Mouse (Mus musculus) lung, embryonic 14.5 days (tissue): Measurements from ENCODE around the gene Setd3. TPM values are rescaled to one million over a fixed set of nuclear protein-coding genes. Genes with fewer than 3 reads are reported as not detected.

Experiments
- ATAC-seq: fragments of 200-750 bp; cut with Nextera tagmentation; 2 replicates; pipeline ENCODE4 v1.8.0; 2017; ENCODE audit warnings: mild to moderate bottlenecking, moderate TSS enrichment, moderate library complexity; ENCODE audit not compliant: insufficient read depth
- DNase-seq: peaks from one replicate; pipeline ENCODE4 v3.0.0-alpha.2; 2015
- H3K27ac ChIP-seq: fragments of 300-500 bp; sonication (generic); 2 replicates; pipeline ENCODE4 v1.5.1; 2014; ENCODE audit warnings: low read depth, mild to moderate bottlenecking, moderate library complexity
- H3K27me3 ChIP-seq: fragments of 300-500 bp; sonication (generic); 2 replicates; pipeline ENCODE4 v1.6.1; 2014; ENCODE audit warnings: low read length, control low read depth; ENCODE audit not compliant: insufficient read depth
- H3K36me3 ChIP-seq: fragments of 300-500 bp; sonication (generic); 2 replicates; pipeline ENCODE4 v1.6.1; 2014; ENCODE audit warnings: control low read depth; ENCODE audit not compliant: insufficient read depth
- H3K4me1 ChIP-seq: fragments of 300-500 bp; sonication (generic); 2 replicates; pipeline ENCODE4 v1.6.1; 2014; ENCODE audit warnings: antibody characterized with exemption, control low read depth; ENCODE audit not compliant: insufficient read depth
- H3K4me2 ChIP-seq: fragments of 300-500 bp; sonication (generic); 2 replicates; pipeline ENCODE4 v1.6.1; 2014; ENCODE audit warnings: mild to moderate bottlenecking
- H3K4me3 ChIP-seq: fragments of 300-500 bp; sonication (generic); 2 replicates; pipeline ENCODE4 v1.5.1; 2014; ENCODE audit warnings: low read depth, low read length
- H3K9ac ChIP-seq: fragments of 300-500 bp; sonication (generic); 2 replicates; pipeline ENCODE4 v1.6.1; 2014
- H3K9me3 ChIP-seq: fragments of 300-500 bp; sonication (generic); 2 replicates; pipeline ENCODE4 v1.6.1; 2016; ENCODE audit warnings: low read depth, low read length, control low read depth
- CTCF ChIP-seq: IDR thresholded peaks from 2 replicates; pipeline ENCODE4 v1.5.1; 2016; ENCODE audit warnings: antibody characterized with exemption, low read depth
- WGBS: fragments of 180-500 bp; shearing (Covaris S2); extraction: QIAGEN DNeasy Blood & Tissue Kit; methylation state at CpG from one replicate; pipeline ENCODE4 v1.1.7; 2014; 5-methylcytosine and 5-hydroxymethylcytosine counted together
- polyA plus RNA-seq: library from polyadenylated mRNA; unstranded; fragments of >200 nt; fragmentation: Nextera tagmentation; extraction: Ambion mirVana; gene quantifications from 2 replicates; pipeline ENCODE4 v1.2.1, GENCODE M21; 2014

Gene Setd3
- polyA plus RNA-seq, 1 experiment from 2014 or later, result 68.8 TPM

GRCm38 (mm10) chr12:108204978-108205377, 25.9 kb upstream of the Setd3 start:
- no peaks in the 10 kb centered on the region for H3K4me1 ChIP-seq
- WGBS, result 80% methylated on average over 12 of the region's 12 CpGs
- DNase-seq, result no peak
- no peaks in the 10 kb centered on the region for H3K9me3 ChIP-seq
- H3K27ac ChIP-seq, result no peak overlapping the region
- no peak for ATAC-seq
- H3K36me3 ChIP-seq, result peaks cover 62% of the 10 kb centered on the region
- TF ChIP-seq CTCF, result no peak
- H3K4me2 ChIP-seq, result no peak overlapping the region
- no peaks in the 10 kb centered on the region for H3K27me3 ChIP-seq
- H3K9ac ChIP-seq, result no peak overlapping the region
- H3K4me3 ChIP-seq, result no peak overlapping the region

- Histone ChIP-seq H3K9me3 (no peaks in the 10 kb centered on the region), H3K27me3 (no peaks in the 10 kb centered on the region), H3K4me2 (no peak overlapping the region), H3K27ac (no peak overlapping the region), H3K4me3 (no peak overlapping the region), H3K36me3 (peaks cover 73% of the 10 kb centered on the region), H3K4me1 (no peaks in the 10 kb centered on the region), H3K9ac (no peak overlapping the region)
- TF ChIP-seq CTCF, result no peak
- WGBS, result 73% methylated on average over 8 of the region's 8 CpGs
- DNase-seq (no peak), ATAC-seq (no peak)
Observed at GRCm38 (mm10) chr12:108203895-108204294, 24.8 kb upstream of the Setd3 start.

- TF ChIP-seq CTCF, result no peak
- H3K9ac ChIP-seq, result no peak overlapping the region
- H3K36me3 ChIP-seq, result peaks cover 97% of the 10 kb centered on the region
- no peak for DNase-seq
- no peaks in the 10 kb centered on the region for H3K27me3 ChIP-seq
- H3K4me2 ChIP-seq, result no peak overlapping the region
- H3K4me3 ChIP-seq, result no peak overlapping the region
- no peaks in the 10 kb centered on the region for H3K9me3 ChIP-seq
- 81% methylated on average over 1 of the region's 1 CpGs for WGBS
- no peak for ATAC-seq
- no peaks in the 10 kb centered on the region for H3K4me1 ChIP-seq
- H3K27ac ChIP-seq, result no peak overlapping the region
Observed at GRCm38 (mm10) chr12:108200094-108200493, 21.0 kb upstream of the Setd3 start.

DNA sequence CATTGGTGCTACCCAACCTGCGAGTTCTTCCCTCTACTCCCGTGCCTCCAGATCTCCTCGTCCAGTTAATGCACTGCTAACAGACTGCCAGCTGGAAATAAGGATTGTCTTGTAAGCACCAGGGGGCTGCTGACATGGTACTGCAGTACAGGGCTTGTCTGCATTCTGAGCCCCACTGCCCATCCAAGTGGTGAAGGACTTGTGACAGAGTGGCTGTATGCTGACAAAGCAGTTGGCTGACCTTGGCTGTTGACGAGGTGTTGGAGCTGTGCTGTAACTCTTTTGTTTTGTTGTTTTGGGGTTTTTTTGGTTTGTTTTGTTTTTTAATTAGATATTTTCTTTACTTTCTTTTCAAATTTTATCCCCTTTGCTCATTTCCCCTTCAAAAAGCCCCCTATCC, 19.3 kb upstream of the Setd3 start:
- WGBS, result 87% methylated on average over 4 of the region's 4 CpGs
- Histone ChIP-seq H3K9ac (no peak overlapping the region), H3K4me2 (no peak overlapping the region), H3K27ac (no peak overlapping the region), H3K4me3 (no peak overlapping the region), H3K27me3 (no peaks in the 10 kb centered on the region), H3K36me3 (peaks cover 98% of the 10 kb centered on the region), H3K4me1 (no peaks in the 10 kb centered on the region), H3K9me3 (no peaks in the 10 kb centered on the region)
- TF ChIP-seq CTCF, result no peak
- DNase-seq (no peak), ATAC-seq (no peak)

DNA sequence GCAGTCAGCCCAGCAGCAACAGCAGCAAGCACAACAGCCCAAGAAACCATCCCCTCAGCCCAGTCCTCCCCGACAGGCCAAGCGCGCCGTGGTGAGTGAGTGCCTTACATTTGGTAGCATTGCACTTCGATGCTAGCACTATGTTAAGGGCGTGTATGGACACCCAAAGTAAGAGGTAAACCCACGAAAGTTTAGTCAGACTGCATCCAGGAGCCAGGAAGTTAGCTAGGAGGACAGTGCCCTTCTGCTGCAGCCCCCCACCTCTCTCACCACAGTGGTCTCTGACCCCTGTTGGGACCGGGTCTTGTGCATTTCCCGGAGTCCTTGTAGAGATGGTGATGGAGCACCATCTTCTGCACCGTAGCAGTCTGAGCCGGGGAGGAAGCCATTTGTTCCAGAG, 16.6 kb upstream of the Setd3 start:
- Histone ChIP-seq H3K4me2 (no peak overlapping the region), H3K4me3 (no peak overlapping the region), H3K27me3 (no peaks in the 10 kb centered on the region), H3K4me1 (no peaks in the 10 kb centered on the region), H3K36me3 (peaks cover 97% of the 10 kb centered on the region), H3K9ac (no peak overlapping the region), H3K9me3 (no peaks in the 10 kb centered on the region), H3K27ac (no peak overlapping the region)
- 94% methylated on average over 11 of the region's 11 CpGs for WGBS
- ATAC-seq (no peak), DNase-seq (no peak)
- TF ChIP-seq CTCF, result no peak

- no peak for DNase-seq
- Histone ChIP-seq H3K36me3 (peaks cover 95% of the 10 kb centered on the region), H3K9ac (no peak overlapping the region), H3K27me3 (no peaks in the 10 kb centered on the region), H3K27ac (no peak overlapping the region), H3K9me3 (no peaks in the 10 kb centered on the region), H3K4me3 (no peak overlapping the region), H3K4me2 (no peak overlapping the region), H3K4me1 (no peaks in the 10 kb centered on the region)
- TF ChIP-seq CTCF, result no peak
- 90% methylated on average over 5 of the region's 5 CpGs for WGBS
- no peak for ATAC-seq
Observed at GRCm38 (mm10) chr12:108193878-108194277, 14.8 kb upstream of the Setd3 start.

DNA sequence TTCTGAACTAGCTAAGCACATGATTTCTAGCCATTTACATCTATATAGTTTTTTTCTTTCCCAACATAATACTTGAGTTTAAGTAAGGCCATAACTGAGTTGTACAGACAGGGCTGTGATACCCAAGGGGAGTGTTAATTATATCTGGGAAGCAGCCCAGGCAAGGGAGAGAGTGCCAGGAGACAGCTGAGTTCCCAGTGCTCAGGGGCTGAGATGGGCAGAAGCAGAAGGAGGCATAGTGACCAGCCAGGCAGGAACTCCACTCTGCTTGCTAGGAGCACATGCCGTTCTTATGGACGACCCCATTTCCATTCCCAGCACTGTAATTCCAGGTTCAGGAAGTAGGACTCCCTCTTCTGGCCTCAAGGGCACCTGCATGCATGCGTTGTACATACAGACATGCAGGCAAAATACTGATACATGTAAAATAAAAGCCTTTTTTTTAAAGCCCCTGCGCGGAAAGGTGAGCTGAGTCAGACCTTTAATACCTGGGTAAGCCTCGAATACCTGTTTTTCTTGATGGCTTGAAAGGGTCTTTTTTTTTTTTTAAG, 8.5 kb upstream of the Setd3 start:
- Histone ChIP-seq H3K27ac (no peak overlapping the region), H3K4me2 (no peak overlapping the region), H3K36me3 (peaks cover 90% of the 10 kb centered on the region), H3K4me1 (no peaks in the 10 kb centered on the region), H3K9ac (no peak overlapping the region), H3K27me3 (no peaks in the 10 kb centered on the region), H3K9me3 (no peaks in the 10 kb centered on the region), H3K4me3 (no peak overlapping the region)
- ATAC-seq, result no peak
- WGBS, result 87% methylated on average over 6 of the region's 6 CpGs
- no peak for DNase-seq
- no peak for TF ChIP-seq CTCF

DNA sequence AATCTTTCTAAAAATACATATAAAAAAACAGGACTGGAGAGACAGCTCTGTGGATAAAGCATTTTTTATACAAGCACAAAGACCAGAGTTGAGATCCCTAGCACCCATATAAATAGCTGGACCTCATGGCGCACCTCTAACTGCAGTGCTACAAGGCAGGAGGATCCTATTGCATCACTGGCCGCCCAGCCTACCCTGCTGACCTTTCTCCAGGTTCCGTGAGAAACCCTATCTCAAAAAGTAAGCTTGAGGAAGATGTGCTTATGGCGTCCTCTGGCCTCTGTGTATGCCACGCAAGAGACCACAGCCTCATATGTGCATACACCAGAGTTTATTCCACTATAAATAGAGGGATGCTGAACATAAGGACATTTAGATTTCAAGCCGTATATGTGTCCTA, 2.6 kb upstream of the Setd3 start:
- Histone ChIP-seq H3K9ac (no peak overlapping the region), H3K27me3 (no peaks in the 10 kb centered on the region), H3K9me3 (no peaks in the 10 kb centered on the region), H3K4me1 (peaks cover 12% of the 10 kb centered on the region), H3K36me3 (peaks cover 42% of the 10 kb centered on the region), H3K27ac (no peak overlapping the region), H3K4me3 (no peak overlapping the region), H3K4me2 (no peak overlapping the region)
- TF ChIP-seq CTCF, result no peak
- no peak for DNase-seq
- 91% methylated on average over 6 of the region's 6 CpGs for WGBS
- ATAC-seq, result no peak
